Mouse (Mus musculus) midbrain, embryonic 14.5 days (tissue): ENCODE measurements at regions not wholly inside any gene's neighbourhood (a gene's known extent, or its start where the extent isn't known, plus 50 kb on each side); places are given as distances from the start of the nearest gene placed in this dataset.
A peak's percentile ranks its signal among the peaks of the same experiment; 100 is the strongest.

ENCODE experiments used
- ATAC-seq: fragments of 200-750 bp; cut with Nextera tagmentation; 2 replicates; pipeline ENCODE4 v1.8.0; 2017; ENCODE audit warnings: moderate number of reproducible peaks, moderate library complexity; ENCODE audit not compliant: low FRiP score, low TSS enrichment
- DNase-seq: peaks from one replicate; pipeline ENCODE4 v3.0.0-alpha.2; 2015
- H3K27ac ChIP-seq: fragments of 300-500 bp; sonication (generic); replicated peaks from 2 replicates; pipeline ENCODE4 v1.5.1; 2014; ENCODE audit warnings: mild to moderate bottlenecking, low read depth, low read length, moderate library complexity
- H3K27me3 ChIP-seq: fragments of 300-500 bp; sonication (generic); 2 replicates; pipeline ENCODE4 v1.6.1; 2014; ENCODE audit warnings: low read length, control low read depth, mixed read lengths; ENCODE audit not compliant: control insufficient read depth, insufficient read depth
- H3K36me3 ChIP-seq: fragments of 300-500 bp; sonication (generic); 2 replicates; pipeline ENCODE4 v1.6.1; 2014; ENCODE audit warnings: low read length, control low read depth; ENCODE audit not compliant: control insufficient read depth, insufficient read depth
- H3K4me1 ChIP-seq: fragments of 300-500 bp; sonication (generic); 2 replicates; pipeline ENCODE4 v1.6.1; 2014; ENCODE audit warnings: mild to moderate bottlenecking, antibody characterized with exemption, low read length, control low read depth; ENCODE audit not compliant: control insufficient read depth, insufficient read depth
- H3K4me2 ChIP-seq: fragments of 300-500 bp; sonication (generic); 2 replicates; pipeline ENCODE4 v1.6.1; 2014; ENCODE audit warnings: mild to moderate bottlenecking, low read length, moderate library complexity
- H3K4me3 ChIP-seq: fragments of 300-500 bp; sonication (generic); replicated peaks from 2 replicates; pipeline ENCODE4 v1.5.1; 2014; ENCODE audit warnings: low read depth, low read length
- H3K9ac ChIP-seq: fragments of 300-500 bp; sonication (generic); replicated peaks from 2 replicates; pipeline ENCODE4 v1.6.1; 2014; ENCODE audit warnings: mild to moderate bottlenecking, low read length, moderate library complexity
- H3K9me3 ChIP-seq: fragments of 300-500 bp; sonication (generic); 2 replicates; pipeline ENCODE4 v1.6.1; 2016; ENCODE audit warnings: low read length, control low read depth, mixed read lengths; ENCODE audit not compliant: control insufficient read depth
- WGBS: fragments of 180-500 bp; shearing (Covaris S2); extraction: QIAGEN DNeasy Blood & Tissue Kit; methylation state at CpG from one replicate; pipeline ENCODE4 v1.1.7; 2014; 5-methylcytosine and 5-hydroxymethylcytosine counted together

GRCm38 (mm10) chr14:103973111-103973510 is 128.9 kb upstream of the Ednrb start:
- H3K4me3 ChIP-seq = no peak overlapping the region
- no peaks in the 10 kb centered on the region for H3K4me1 ChIP-seq
- H3K27ac ChIP-seq = no peak overlapping the region
- 90% methylated on average over 7 of the region's 7 CpGs for WGBS
- no peak overlapping the region for H3K9ac ChIP-seq
- H3K4me2 ChIP-seq = no peak overlapping the region
- no peaks in the 10 kb centered on the region for H3K27me3 ChIP-seq
- no peak for DNase-seq
- no peaks in the 10 kb centered on the region for H3K36me3 ChIP-seq
- ATAC-seq = no peak
- H3K9me3 ChIP-seq = no peaks in the 10 kb centered on the region

- H3K9ac ChIP-seq = no peak overlapping the region
- no peaks in the 10 kb centered on the region for H3K27me3 ChIP-seq
- WGBS = 82% methylated on average over 2 of the region's 2 CpGs
- no peak overlapping the region for H3K4me2 ChIP-seq
- no peak overlapping the region for H3K27ac ChIP-seq
- no peak for DNase-seq
- H3K36me3 ChIP-seq = no peaks in the 10 kb centered on the region
- no peak for ATAC-seq
- H3K4me1 ChIP-seq = no peaks in the 10 kb centered on the region
- no peaks in the 10 kb centered on the region for H3K9me3 ChIP-seq
- H3K4me3 ChIP-seq = no peak overlapping the region
Measured at GRCm38 (mm10) chr14:103969305-103969704, 125.1 kb upstream of the Ednrb start.

- Histone ChIP-seq H3K9me3 (no peaks in the 10 kb centered on the region), H3K9ac (no peak overlapping the region), H3K4me2 (no peak overlapping the region), H3K4me3 (no peak overlapping the region), H3K36me3 (no peaks in the 10 kb centered on the region), H3K27me3 (no peaks in the 10 kb centered on the region), H3K27ac (no peak overlapping the region), H3K4me1 (no peaks in the 10 kb centered on the region)
- DNase-seq = no peak
- no peak for ATAC-seq
- WGBS = 55% methylated on average over 2 of the region's 2 CpGs
Measured at GRCm38 (mm10) chr14:103966293-103966692, 122.1 kb upstream of the Ednrb start.

- H3K9ac ChIP-seq = no peak overlapping the region
- DNase-seq (no peak), ATAC-seq (no peak)
- no peak overlapping the region for H3K4me2 ChIP-seq
- no peaks in the 10 kb centered on the region for H3K27me3 ChIP-seq
- 84% methylated on average over 11 of the region's 11 CpGs for WGBS
- H3K9me3 ChIP-seq = no peaks in the 10 kb centered on the region
- H3K4me3 ChIP-seq = no peak overlapping the region
- no peak overlapping the region for H3K27ac ChIP-seq
- no peaks in the 10 kb centered on the region for H3K36me3 ChIP-seq
- H3K4me1 ChIP-seq = no peaks in the 10 kb centered on the region
Measured at GRCm38 (mm10) chr14:103962303-103962881, 118.2 kb upstream of the Ednrb start.

GRCm38 (mm10) chr14:103951899-103952298 is 107.7 kb upstream of the Ednrb start:
- no peaks in the 10 kb centered on the region for H3K9me3 ChIP-seq
- H3K4me2 ChIP-seq = no peak overlapping the region
- WGBS = 65% methylated on average over 6 of the region's 6 CpGs
- ATAC-seq = no peak
- no peak overlapping the region for H3K27ac ChIP-seq
- DNase-seq = no peak
- no peaks in the 10 kb centered on the region for H3K27me3 ChIP-seq
- H3K36me3 ChIP-seq = no peaks in the 10 kb centered on the region
- H3K4me3 ChIP-seq = no peak overlapping the region
- no peak overlapping the region for H3K9ac ChIP-seq
- peaks cover 11% of the 10 kb centered on the region; the same call in 1 of the 2 replicates for H3K4me1 ChIP-seq

GRCm38 (mm10) chr14:103949950-103950349 is 105.7 kb upstream of the Ednrb start:
- Histone ChIP-seq H3K9me3 (no peaks in the 10 kb centered on the region), H3K27me3 (no peaks in the 10 kb centered on the region), H3K4me1 (peaks cover 11% of the 10 kb centered on the region; the same call in 1 of the 2 replicates), H3K36me3 (no peaks in the 10 kb centered on the region), H3K4me2 (no peak overlapping the region), H3K4me3 (no peak overlapping the region), H3K27ac (no peak overlapping the region), H3K9ac (no peak overlapping the region)
- 66% methylated on average over 6 of the region's 6 CpGs for WGBS
- no peak for DNase-seq
- ATAC-seq = no peak

- H3K4me2 ChIP-seq = no peak overlapping the region
- H3K4me1 ChIP-seq = peaks cover 11% of the 10 kb centered on the region; the same call in 1 of the 2 replicates
- no peaks in the 10 kb centered on the region for H3K36me3 ChIP-seq
- no peak overlapping the region for H3K27ac ChIP-seq
- no peaks in the 10 kb centered on the region for H3K9me3 ChIP-seq
- no peak overlapping the region for H3K9ac ChIP-seq
- no peaks in the 10 kb centered on the region for H3K27me3 ChIP-seq
- no peak overlapping the region for H3K4me3 ChIP-seq
- DNase-seq (peak; percentile 50), ATAC-seq (peak; percentile 57; the same call in 1 of the 2 replicates)
- 14% methylated on average over 3 of the region's 3 CpGs for WGBS
Measured at GRCm38 (mm10) chr14:103948026-103948777, 104.0 kb upstream of the Ednrb start.

- Histone ChIP-seq H3K9me3 (no peaks in the 10 kb centered on the region), H3K4me2 (no peak overlapping the region), H3K4me1 (peaks cover 11% of the 10 kb centered on the region; the same call in 1 of the 2 replicates), H3K27me3 (no peaks in the 10 kb centered on the region), H3K9ac (no peak overlapping the region), H3K36me3 (no peaks in the 10 kb centered on the region), H3K27ac (no peak overlapping the region), H3K4me3 (no peak overlapping the region)
- ATAC-seq (no peak), DNase-seq (no peak)
- WGBS = 82% methylated on average over 1 of the region's 1 CpGs
Measured at GRCm38 (mm10) chr14:103945753-103946152, 101.6 kb upstream of the Ednrb start.

- ATAC-seq = no peak
- H3K27me3 ChIP-seq = no peaks in the 10 kb centered on the region
- no peak overlapping the region for H3K9ac ChIP-seq
- under 1% methylated on average over 3 of the region's 3 CpGs for WGBS
- no peak for DNase-seq
- H3K36me3 ChIP-seq = no peaks in the 10 kb centered on the region
- no peak overlapping the region for H3K4me2 ChIP-seq
- no peak overlapping the region for H3K27ac ChIP-seq
- H3K4me1 ChIP-seq = no peaks in the 10 kb centered on the region
- no peaks in the 10 kb centered on the region for H3K9me3 ChIP-seq
- H3K4me3 ChIP-seq = no peak overlapping the region
Measured at GRCm38 (mm10) chr14:103939867-103940266, 95.7 kb upstream of the Ednrb start.
